Mouse (Mus musculus) intestine, embryonic 14.5 days (tissue): Measurements from ENCODE around the gene Qprt. TPM values are rescaled to one million over a fixed set of nuclear protein-coding genes. Genes with fewer than 3 reads are reported as not detected.

ENCODE experiments used
- ATAC-seq: fragments of 200-750 bp; cut with Nextera tagmentation; replicated peaks from 2 replicates; pipeline ENCODE4 v1.8.0; 2017; ENCODE audit warnings: low read depth, moderate number of reproducible peaks, moderate TSS enrichment, moderate library complexity; ENCODE audit not compliant: low FRiP score, low TSS enrichment
- DNase-seq: peaks from one replicate; pipeline ENCODE4 v3.0.0-alpha.2; 2018; ENCODE audit warnings: low spot score
- H3K27ac ChIP-seq: fragments of 300-500 bp; sonication (generic); 2 replicates; pipeline ENCODE4 v1.5.1; 2014; ENCODE audit warnings: low read depth, mild to moderate bottlenecking, control low read depth
- H3K27me3 ChIP-seq: fragments of 300-500 bp; sonication (generic); replicated peaks from 2 replicates; pipeline ENCODE4 v1.6.1; 2014; ENCODE audit warnings: low read length, control low read depth; ENCODE audit not compliant: control insufficient read depth, insufficient read depth
- H3K36me3 ChIP-seq: fragments of 300-500 bp; sonication (generic); 2 replicates; pipeline ENCODE4 v1.6.1; 2014; ENCODE audit warnings: low read length, control low read depth; ENCODE audit not compliant: control insufficient read depth, insufficient read depth
- H3K4me1 ChIP-seq: fragments of 300-500 bp; sonication (generic); replicated peaks from 2 replicates; pipeline ENCODE4 v1.6.1; 2014; ENCODE audit warnings: low read length, control low read depth, mixed read lengths; ENCODE audit not compliant: control insufficient read depth, insufficient read depth
- H3K4me2 ChIP-seq: fragments of 300-500 bp; sonication (generic); 2 replicates; pipeline ENCODE4 v1.6.1; 2014; ENCODE audit warnings: low read length
- H3K4me3 ChIP-seq: fragments of 300-500 bp; sonication (generic); 2 replicates; pipeline ENCODE4 v1.5.1; 2014; ENCODE audit warnings: low read depth, low read length, control low read depth, mixed read lengths
- H3K9ac ChIP-seq: fragments of 300-500 bp; sonication (generic); 2 replicates; pipeline ENCODE4 v1.6.1; 2014; ENCODE audit warnings: mild to moderate bottlenecking, low read length
- H3K9me3 ChIP-seq: fragments of 300-500 bp; sonication (generic); 2 replicates; pipeline ENCODE4 v1.6.1; 2016; ENCODE audit warnings: low read length, control low read depth; ENCODE audit not compliant: control insufficient read depth
- whole genome bisulfite sequencing: fragments of 180-500 bp; shearing (Covaris S2); extraction: QIAGEN DNeasy Blood & Tissue Kit; methylation state at CpG from one replicate; pipeline ENCODE4 v1.1.7; 2014; 5-methylcytosine and 5-hydroxymethylcytosine counted together
- polyA plus RNA-seq: library from polyadenylated mRNA; unstranded; fragments of >200 nt; fragmentation: Nextera tagmentation; extraction: Ambion mirVana; gene quantifications from 2 replicates; pipeline ENCODE4 v1.2.1, GENCODE M21; 2014

Gene Qprt
- polyA plus RNA-seq, 1 experiment from 2014 or later, result 2.9 TPM

GRCm38 (mm10) chr7:127084794-127085193, 37.2 kb downstream of the Qprt start:
- 86% methylated on average over 2 of the region's 2 CpGs for WGBS
- Histone ChIP-seq H3K9me3 (no peaks in the 10 kb centered on the region), H3K36me3 (no peaks in the 10 kb centered on the region), H3K9ac (no peak overlapping the region), H3K27ac (no peak overlapping the region), H3K4me1 (peaks cover 6% of the 10 kb centered on the region; the same call in 1 of the 2 replicates), H3K4me2 (no peak overlapping the region), H3K27me3 (no peaks in the 10 kb centered on the region), H3K4me3 (no peak overlapping the region)
- DNase-seq (no peak), ATAC-seq (no peak)

- no peaks in the 10 kb centered on the region for H3K4me1 ChIP-seq
- ATAC-seq (no peak), DNase-seq (no peak)
- no peak overlapping the region for H3K4me3 ChIP-seq
- no peak overlapping the region for H3K9ac ChIP-seq
- no peaks in the 10 kb centered on the region for H3K36me3 ChIP-seq
- no peaks in the 10 kb centered on the region for H3K9me3 ChIP-seq
- no peak overlapping the region for H3K4me2 ChIP-seq
- 69% methylated on average over 4 of the region's 4 CpGs for WGBS
- no peak overlapping the region for H3K27ac ChIP-seq
- no peaks in the 10 kb centered on the region for H3K27me3 ChIP-seq
Observed at GRCm38 (mm10) chr7:127083689-127084088, 38.3 kb downstream of the Qprt start.

- H3K4me1 ChIP-seq, result no peaks in the 10 kb centered on the region
- H3K9ac ChIP-seq, result no peak overlapping the region
- no peak overlapping the region for H3K4me2 ChIP-seq
- H3K27ac ChIP-seq, result no peak overlapping the region
- DNase-seq (no peak), ATAC-seq (no peak)
- WGBS, result 53% methylated on average over 2 of the region's 2 CpGs
- no peak overlapping the region for H3K4me3 ChIP-seq
- no peaks in the 10 kb centered on the region for H3K36me3 ChIP-seq
- H3K27me3 ChIP-seq, result no peaks in the 10 kb centered on the region
- H3K9me3 ChIP-seq, result no peaks in the 10 kb centered on the region
Observed at GRCm38 (mm10) chr7:127082995-127083394, 39.0 kb downstream of the Qprt start.

GRCm38 (mm10) chr7:127082271-127082670, 39.8 kb downstream of the Qprt start:
- Histone ChIP-seq H3K27me3 (no peaks in the 10 kb centered on the region), H3K27ac (no peak overlapping the region), H3K4me2 (no peak overlapping the region), H3K36me3 (no peaks in the 10 kb centered on the region), H3K9ac (no peak overlapping the region), H3K9me3 (no peaks in the 10 kb centered on the region), H3K4me3 (no peak overlapping the region), H3K4me1 (no peaks in the 10 kb centered on the region)
- WGBS, result 85% methylated on average over 8 of the region's 8 CpGs
- DNase-seq (no peak), ATAC-seq (no peak)

- ATAC-seq, result no peak
- Histone ChIP-seq H3K4me3 (no peak overlapping the region), H3K27me3 (no peaks in the 10 kb centered on the region), H3K9ac (no peak overlapping the region), H3K9me3 (no peaks in the 10 kb centered on the region), H3K4me1 (no peaks in the 10 kb centered on the region), H3K4me2 (no peak overlapping the region), H3K36me3 (no peaks in the 10 kb centered on the region), H3K27ac (no peak overlapping the region)
- 56% methylated on average over 3 of the region's 3 CpGs for WGBS
- no peak for DNase-seq
Observed at GRCm38 (mm10) chr7:127080045-127080444, 42.0 kb downstream of the Qprt start.

- H3K36me3 ChIP-seq, result no peaks in the 10 kb centered on the region
- H3K4me2 ChIP-seq, result no peak overlapping the region
- no peak overlapping the region for H3K27ac ChIP-seq
- 77% methylated on average over 3 of the region's 3 CpGs for WGBS
- no peaks in the 10 kb centered on the region for H3K27me3 ChIP-seq
- no peak overlapping the region for H3K9ac ChIP-seq
- H3K4me3 ChIP-seq, result no peak overlapping the region
- DNase-seq (no peak), ATAC-seq (no peak)
- H3K4me1 ChIP-seq, result no peaks in the 10 kb centered on the region
- no peaks in the 10 kb centered on the region for H3K9me3 ChIP-seq
Observed at GRCm38 (mm10) chr7:127077692-127078091, 44.3 kb downstream of the Qprt start.

GRCm38 (mm10) chr7:127076188-127076587, 45.8 kb downstream of the Qprt start:
- no peaks in the 10 kb centered on the region for H3K27me3 ChIP-seq
- 87% methylated on average over 5 of the region's 5 CpGs for WGBS
- H3K4me1 ChIP-seq, result no peaks in the 10 kb centered on the region; the same call in 1 of the 2 replicates
- H3K27ac ChIP-seq, result no peak overlapping the region
- ATAC-seq, result no peak
- H3K4me3 ChIP-seq, result no peak overlapping the region
- H3K9me3 ChIP-seq, result no peaks in the 10 kb centered on the region
- H3K9ac ChIP-seq, result no peak overlapping the region
- H3K36me3 ChIP-seq, result no peaks in the 10 kb centered on the region
- H3K4me2 ChIP-seq, result no peak overlapping the region
- DNase-seq, result no peak

GRCm38 (mm10) chr7:127073221-127073620, 48.8 kb downstream of the Qprt start:
- ATAC-seq, result no peak
- no peaks in the 10 kb centered on the region for H3K36me3 ChIP-seq
- no peaks in the 10 kb centered on the region for H3K27me3 ChIP-seq
- H3K4me3 ChIP-seq, result no peak overlapping the region
- no peaks in the 10 kb centered on the region for H3K9me3 ChIP-seq
- no peak overlapping the region for H3K4me2 ChIP-seq
- WGBS, result 82% methylated on average over 4 of the region's 4 CpGs
- H3K4me1 ChIP-seq, result no peaks in the 10 kb centered on the region; the same call in 1 of the 2 replicates
- DNase-seq, result no peak
- no peak overlapping the region for H3K9ac ChIP-seq
- H3K27ac ChIP-seq, result no peak overlapping the region

GRCm38 (mm10) chr7:127070871-127071413, 51.1 kb downstream of the Qprt start:
- 53% methylated on average over 4 of the region's 4 CpGs for WGBS
- H3K27ac ChIP-seq, result no peak overlapping the region
- ATAC-seq (peak; percentile 68; the same call in 1 of the 2 replicates), DNase-seq (no peak)
- no peak overlapping the region for H3K9ac ChIP-seq
- no peak overlapping the region for H3K4me2 ChIP-seq
- no peaks in the 10 kb centered on the region for H3K27me3 ChIP-seq
- H3K4me3 ChIP-seq, result no peak overlapping the region
- H3K4me1 ChIP-seq, result no peaks in the 10 kb centered on the region; the same call in 1 of the 2 replicates
- H3K9me3 ChIP-seq, result no peaks in the 10 kb centered on the region
- no peaks in the 10 kb centered on the region for H3K36me3 ChIP-seq
